Mouse (Mus musculus) MEL (cell line): ENCODE measurements around the gene Ergic2.

Source experiments
- CTCF ChIP-seq, 3 experiments: IDR thresholded peaks in 2 of 3; conservative IDR thresholded peaks in 1 of 3; 2 replicates each; pipeline ENCODE4 v1.5.1; 2011 to 2012; ENCODE audit warnings: low read length in 3 of 3, low read depth in 2 of 3, mild to moderate bottlenecking in 2 of 3, improper control_type of control experiment in 1 of 3, inconsistent platforms in 1 of 3, mixed read lengths in 1 of 3, moderate library complexity in 1 of 3; ENCODE audit not compliant: control insufficient read depth in 1 of 3, insufficient read depth in 1 of 3, poor library complexity in 1 of 3, severe bottlenecking in 1 of 3
- EP300 ChIP-seq, 2 experiments: IDR thresholded peaks; 2 replicates each; pipeline ENCODE4 v1.6.1; 2011; ENCODE audit warnings: improper control_type of control experiment in 2 of 2, low read length in 2 of 2, low read depth in 1 of 2, mild to moderate bottlenecking in 1 of 2
- POLR2A ChIP-seq, 2 experiments: IDR thresholded peaks; 2 replicates each; pipeline ENCODE4 v1.6.1; 2011 to 2012; ENCODE audit warnings: low read length in 2 of 2, mild to moderate bottlenecking in 2 of 2, control low read depth in 1 of 2, improper control_type of control experiment in 1 of 2, low read depth in 1 of 2, moderate library complexity in 1 of 2; ENCODE audit not compliant: control insufficient read depth in 1 of 2, insufficient read depth in 1 of 2, poor library complexity in 1 of 2
- ZC3H11A ChIP-seq: IDR thresholded peaks from 2 replicates; pipeline ENCODE4 v1.6.1; 2012; ENCODE audit warnings: low read depth, mild to moderate bottlenecking, inconsistent platforms, low read length, improper control_type of control experiment

DNA sequence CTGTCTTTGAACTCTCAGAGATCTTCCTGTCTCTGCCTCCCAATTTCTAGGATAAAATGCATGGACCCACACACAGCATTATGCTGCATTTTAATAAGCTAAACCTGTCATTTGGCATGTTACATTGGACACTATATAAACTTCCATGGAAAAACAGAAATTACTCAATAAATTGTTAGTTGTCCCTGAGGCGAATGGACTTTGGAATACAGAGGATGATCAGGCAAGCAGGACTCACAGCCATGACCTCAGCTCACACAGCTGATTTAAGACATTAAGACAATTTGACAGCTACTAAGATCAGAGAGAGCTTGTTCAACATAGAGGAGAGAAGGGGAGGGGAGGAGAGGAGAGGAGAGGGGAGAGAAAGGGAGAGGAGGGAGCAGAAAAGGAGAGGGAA, 69.8 kb downstream of the Ergic2 start:
- TF ChIP-seq CTCF (IDR thresholded peaks at IDR 0.05 in 2 of 3, conservative IDR thresholded peaks at IDR 0.05 in 1 of 3; ENCODE audit: control insufficient read depth in 1 of 3, insufficient read depth in 1 of 3, low read depth in 2 of 3, low read length in 3 of 3, poor library complexity in 1 of 3, severe bottlenecking in 1 of 3) = no peak
- TF ChIP-seq EP300 (IDR thresholded peaks at IDR 0.05; ENCODE audit: low read depth in 1 of 2, low read length in 2 of 2) = no peak
- no peak for TF ChIP-seq ZC3H11A
- TF ChIP-seq POLR2A (IDR thresholded peaks at IDR 0.05; ENCODE audit: control insufficient read depth in 1 of 2, insufficient read depth in 1 of 2, low read depth in 1 of 2, low read length in 2 of 2, poor library complexity in 1 of 2) = no peak
